In the genomic region with DNA sequence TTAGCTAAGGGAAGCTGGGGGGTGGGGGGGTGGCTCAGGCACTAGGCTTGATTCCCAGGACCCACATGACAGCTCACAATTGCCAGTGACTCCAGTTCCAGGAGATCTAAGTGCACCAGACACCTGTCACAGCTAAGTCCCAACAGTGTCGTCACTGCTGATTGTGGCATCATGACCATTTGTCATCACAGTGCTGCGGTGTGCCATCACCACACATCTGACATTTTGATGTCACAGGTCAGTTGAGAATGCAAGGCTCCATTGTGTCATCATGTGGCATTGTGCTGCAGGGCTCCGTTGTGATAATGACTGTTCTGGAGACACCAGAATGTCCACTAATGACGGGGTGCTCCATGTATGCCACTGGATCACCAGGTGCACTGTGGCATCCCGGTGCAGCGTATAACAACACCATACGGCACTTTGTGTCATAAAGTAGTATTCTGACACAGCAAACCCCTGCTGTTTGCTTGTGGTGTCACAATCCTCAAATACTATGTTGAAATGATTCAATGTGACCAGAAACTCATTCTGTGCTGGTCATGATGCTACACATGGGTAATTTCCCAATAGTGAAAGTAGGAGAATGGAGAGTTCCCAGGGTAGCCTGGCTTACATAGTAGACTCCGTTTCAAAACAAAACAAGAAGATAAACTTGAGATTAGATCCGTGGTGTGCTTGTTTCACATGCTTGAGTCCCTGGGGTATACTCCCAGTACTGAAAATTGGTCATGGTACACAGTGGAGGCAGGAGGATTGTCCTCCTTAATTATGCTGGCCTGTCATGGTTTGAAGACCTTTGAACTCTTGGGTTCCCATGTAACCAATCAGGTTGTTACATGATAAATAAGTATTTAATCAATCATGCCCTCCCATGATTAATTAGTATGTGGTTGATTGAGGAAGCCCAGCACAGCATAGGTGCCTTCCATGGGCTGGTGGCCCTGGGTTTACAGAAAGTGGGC, we compare ENCODE assay signal across 18 mouse cellular contexts. TPM values are rescaled to one million over a fixed set of nuclear protein-coding genes. Genes with fewer than 3 reads are reported as not detected.
DNase-seq lines count a peak whose midpoint lies in the region; ATAC-seq and TF ChIP-seq lines count a peak whose summit lies in the region.
"Had no signal": no experiment of that assay in that cellular context is flagged by ENCODE, and none has a peak within 500 bp of the region (broad histone marks: within the 10 kb centered on the region; RNA-seq: fewer than 3 reads in every experiment).

No protein-coding gene starts in this region.

- 82% methylated on average over 9 of the region's 9 CpGs for WGBS in kidney, embryonic 15.5 days
- WGBS in kidney, adult 2 months = 81% methylated on average over 9 of the region's 9 CpGs
- WGBS in stomach, embryonic 14.5 days = 86% methylated on average over 9 of the region's 9 CpGs
- WGBS in stomach, postnatal 0 days = 82% methylated on average over 9 of the region's 9 CpGs
- 71% methylated on average over 9 of the region's 9 CpGs for WGBS in liver, embryonic 16.5 days (ENCODE audit: insufficient replicate concordance)

- H3K27me3 ChIP-seq in kidney, embryonic 15.5 days = no peaks in the 10 kb centered on the region
- H3K27me3 ChIP-seq in kidney, adult 2 months (replicated peaks; ENCODE audit: control insufficient read depth, insufficient read depth, low read length) = no peaks in the 10 kb centered on the region
- H3K27me3 ChIP-seq in stomach, embryonic 14.5 days (ENCODE audit: control insufficient read depth, insufficient read depth, low read length) = no peaks in the 10 kb centered on the region
- H3K27me3 ChIP-seq in stomach, postnatal 0 days (ENCODE audit: control insufficient read depth, insufficient read depth, low read length) = no peaks in the 10 kb centered on the region
- no peaks in the 10 kb centered on the region for H3K27me3 ChIP-seq in liver, embryonic 16.5 days (ENCODE audit: control insufficient read depth, insufficient read depth, low read depth, low read length)
- H3K27me3 ChIP-seq: forebrain, embryonic 15.5 days; neural tube, embryonic 12.5 days; stomach, embryonic 15.5 days had no signal

- TF ChIP-seq CTCF in kidney, adult 2 months (conservative IDR thresholded peaks at IDR 0.05; ENCODE audit: insufficient read depth, insufficient read length, low read depth, low read length) = no peak
- TF ChIP-seq CTCF in stomach, postnatal 0 days (IDR thresholded peaks at IDR 0.05; ENCODE audit: low read depth) = no peak

- H3K9me3 ChIP-seq in kidney, embryonic 15.5 days (replicated peaks) = no peaks in the 10 kb centered on the region
- no peaks in the 10 kb centered on the region for H3K9me3 ChIP-seq in stomach, embryonic 14.5 days (ENCODE audit: control insufficient read depth, low read depth, low read length)
- H3K9me3 ChIP-seq in stomach, postnatal 0 days (ENCODE audit: control insufficient read depth, low read length) = no peaks in the 10 kb centered on the region
- H3K9me3 ChIP-seq in liver, embryonic 16.5 days (replicated peaks; ENCODE audit: control insufficient read depth, low read length) = no peaks in the 10 kb centered on the region
- H3K9me3 ChIP-seq: embryonic facial prominence, embryonic 10.5 days; forebrain, embryonic 15.5 days; neural tube, embryonic 12.5 days; stomach, embryonic 15.5 days had no signal

- H3K4me3 ChIP-seq in kidney, embryonic 15.5 days (replicated peaks) = no peak overlapping the region
- no peak overlapping the region for H3K4me3 ChIP-seq in kidney, adult 2 months (ENCODE audit: insufficient read depth, low read depth, low read length)
- H3K4me3 ChIP-seq in stomach, embryonic 14.5 days (ENCODE audit: low read depth, low read length) = no peak overlapping the region
- H3K4me3 ChIP-seq in stomach, postnatal 0 days (ENCODE audit: low read depth, low read length) = no peak overlapping the region
- no peak overlapping the region for H3K4me3 ChIP-seq in liver, embryonic 16.5 days (ENCODE audit: low read depth, low read length)
- H3K4me3 ChIP-seq: embryonic facial prominence, embryonic 10.5 days; erythroblast, embryonic 14.5 days; forebrain, embryonic 15.5 days; neural tube, embryonic 12.5 days; stomach, embryonic 15.5 days had no signal

- no peaks in the 10 kb centered on the region for H3K4me1 ChIP-seq in kidney, embryonic 15.5 days
- H3K4me1 ChIP-seq in kidney, adult 2 months (ENCODE audit: control insufficient read depth, insufficient read depth, low read length) = no peaks in the 10 kb centered on the region
- no peaks in the 10 kb centered on the region for H3K4me1 ChIP-seq in stomach, embryonic 14.5 days (ENCODE audit: control insufficient read depth, insufficient read depth, low read length)
- no peaks in the 10 kb centered on the region for H3K4me1 ChIP-seq in stomach, postnatal 0 days (replicated peaks; ENCODE audit: control insufficient read depth, insufficient read depth)
- no peaks in the 10 kb centered on the region for H3K4me1 ChIP-seq in liver, embryonic 16.5 days (ENCODE audit: control insufficient read depth, low read depth, low read length)
- H3K4me1 ChIP-seq: embryonic facial prominence, embryonic 10.5 days; forebrain, embryonic 15.5 days; neural tube, embryonic 12.5 days; stomach, embryonic 15.5 days had no signal

- ATAC-seq in kidney, embryonic 15.5 days (replicated peaks; ENCODE audit: low FRiP score) = 0 out of 2 replicates have a peak, but pooled peaks have one; percentile 29
- peak; percentile 28; the same call in 1 of the 2 replicates for ATAC-seq in stomach, embryonic 14.5 days (ENCODE audit: insufficient number of reproducible peaks, insufficient read depth, low FRiP score, low read depth)
- no peak for ATAC-seq in stomach, postnatal 0 days (ENCODE audit: low FRiP score, low TSS enrichment)
- ATAC-seq in liver, embryonic 16.5 days (ENCODE audit: low read depth) = peak; percentile 70
- ATAC-seq: forebrain, embryonic 15.5 days had no signal

- H3K36me3 ChIP-seq in kidney, embryonic 15.5 days = peaks cover 56% of the 10 kb centered on the region
- H3K36me3 ChIP-seq in kidney, adult 2 months (ENCODE audit: control insufficient read depth, insufficient read depth, low read length) = peaks cover 8% of the 10 kb centered on the region
- peaks cover 44% of the 10 kb centered on the region for H3K36me3 ChIP-seq in stomach, embryonic 14.5 days (ENCODE audit: control insufficient read depth, insufficient read depth, low read length)
- peaks cover 15% of the 10 kb centered on the region for H3K36me3 ChIP-seq in stomach, postnatal 0 days (ENCODE audit: control insufficient read depth, insufficient read depth, low read length)
- H3K36me3 ChIP-seq in liver, embryonic 16.5 days (ENCODE audit: control insufficient read depth, insufficient read depth) = peaks cover 22% of the 10 kb centered on the region

- no peak for DNase-seq in kidney, adult 2 months
- DNase-seq in stomach, postnatal 0 days (ENCODE audit: low spot score) = no peak
- no peak for DNase-seq in cerebellum, adult 11-12 months
- no peak for DNase-seq in layer of hippocampus, postnatal 10 days (ENCODE audit: low spot score in 2 of 2)
- no peak for DNase-seq in adrenal gland, adult 2 months
- DNase-seq: cerebellum, adult 11 months; cerebellum, postnatal 36 days; heart, adult 18-20 months; lung, adult 18-20 months had no signal

- TF ChIP-seq EP300 in stomach, postnatal 0 days (optimal IDR thresholded peaks at IDR 0.05) = no peak

- no peak overlapping the region for H3K9ac ChIP-seq in kidney, embryonic 15.5 days
- no peak overlapping the region for H3K9ac ChIP-seq in stomach, embryonic 14.5 days (replicated peaks; ENCODE audit: low read depth, low read length)
- no peak overlapping the region for H3K9ac ChIP-seq in stomach, postnatal 0 days (ENCODE audit: low read length)
- no peak overlapping the region for H3K9ac ChIP-seq in liver, embryonic 16.5 days (ENCODE audit: low read depth, low read length)
- H3K9ac ChIP-seq: forebrain, embryonic 15.5 days; neural tube, embryonic 12.5 days; stomach, embryonic 15.5 days had no signal

- H3K4me2 ChIP-seq in kidney, embryonic 15.5 days = no peak overlapping the region
- H3K4me2 ChIP-seq in stomach, embryonic 14.5 days (replicated peaks; ENCODE audit: low read depth, low read length) = no peak overlapping the region
- H3K4me2 ChIP-seq in stomach, postnatal 0 days (replicated peaks; ENCODE audit: low read depth) = no peak overlapping the region
- no peak overlapping the region for H3K4me2 ChIP-seq in liver, embryonic 16.5 days (ENCODE audit: low read depth, low read length)
- H3K4me2 ChIP-seq: forebrain, embryonic 15.5 days; neural tube, embryonic 12.5 days; stomach, embryonic 15.5 days had no signal

- H3K27ac ChIP-seq in kidney, embryonic 15.5 days = no peak overlapping the region
- H3K27ac ChIP-seq in kidney, adult 2 months (ENCODE audit: insufficient read depth, low read depth, low read length) = no peak overlapping the region
- H3K27ac ChIP-seq in stomach, embryonic 14.5 days (ENCODE audit: low read length) = no peak overlapping the region
- no peak overlapping the region for H3K27ac ChIP-seq in stomach, postnatal 0 days (replicated peaks)
- H3K27ac ChIP-seq in liver, embryonic 16.5 days (ENCODE audit: low read length) = no peak overlapping the region
- H3K27ac ChIP-seq: embryonic facial prominence, embryonic 10.5 days; forebrain, embryonic 15.5 days; macrophage; neural tube, embryonic 12.5 days; stomach, embryonic 15.5 days had no signal

- TF ChIP-seq POLR2A in kidney, adult 2 months (IDR thresholded peaks at IDR 0.05; ENCODE audit: low read depth, low read length) = no peak

RNA-seq across cellular contexts. Expression of a gene that starts 13.4 kb away (rescaled TPM):
- 81.4 and 88.9 TPM in 2 replicates for polyA plus RNA-seq in kidney, embryonic 15.5 days (2015; fragmentation: Nextera tagmentation; extraction: Ambion mirVana)
- polyA plus RNA-seq in kidney, adult 2 months (2012; rRNA removed) = 5.4 and 8.2 TPM in 2 replicates
- polyA plus RNA-seq in stomach, embryonic 14.5 days (2014; fragmentation: Nextera tagmentation; extraction: Ambion mirVana) = 72.3 and 75.0 TPM in 2 replicates
- 50.9 TPM in 2 replicates for polyA plus RNA-seq in stomach, postnatal 0 days (2015; fragmentation: Nextera tagmentation; extraction: Ambion mirVana)
- polyA plus RNA-seq in liver, embryonic 16.5 days (2015; fragmentation: Nextera tagmentation; extraction: Ambion mirVana) = 31.6 and 32.3 TPM in 2 replicates
- total RNA-seq in layer of hippocampus, postnatal 10 days (2021) = 10 to 100 TPM; 31.4 to 33.5 TPM
- total RNA-seq in adrenal gland, adult 2 months (2021) = 10 to 100 TPM; 35.8 to 45.7 TPM
- polyA plus RNA-seq in adrenal gland, adult 2 months (2012; rRNA removed) = 1.7 and 2.4 TPM in 2 replicates

RNA-seq across cellular contexts. Expression of a gene that starts 23.5 kb away (rescaled TPM):
- polyA plus RNA-seq in kidney, embryonic 15.5 days (2015; fragmentation: Nextera tagmentation; extraction: Ambion mirVana) = 311 and 324 TPM in 2 replicates
- polyA plus RNA-seq in kidney, adult 2 months (2012; rRNA removed) = 47.4 and 48.2 TPM in 2 replicates
- 290 and 302 TPM in 2 replicates for polyA plus RNA-seq in stomach, embryonic 14.5 days (2014; fragmentation: Nextera tagmentation; extraction: Ambion mirVana)
- polyA plus RNA-seq in stomach, postnatal 0 days (2015; fragmentation: Nextera tagmentation; extraction: Ambion mirVana) = 156 and 174 TPM in 2 replicates
- polyA plus RNA-seq in liver, embryonic 16.5 days (2015; fragmentation: Nextera tagmentation; extraction: Ambion mirVana) = 119 and 127 TPM in 2 replicates
- 100 to 1,000 TPM; 113 to 135 TPM for total RNA-seq in layer of hippocampus, postnatal 10 days (2021)
- total RNA-seq in adrenal gland, adult 2 months (2021) = 100 to 1,000 TPM; 125 to 128 TPM
- 33.8 and 37.6 TPM in 2 replicates for polyA plus RNA-seq in adrenal gland, adult 2 months (2012; rRNA removed)

RNA-seq across cellular contexts. Expression of a gene that starts 53.8 kb away (rescaled TPM):
- polyA plus RNA-seq in kidney, embryonic 15.5 days (2015; fragmentation: Nextera tagmentation; extraction: Ambion mirVana) = 43.9 and 50.1 TPM in 2 replicates
- polyA plus RNA-seq in kidney, adult 2 months (2012; rRNA removed) = 11.5 and 12.8 TPM in 2 replicates
- polyA plus RNA-seq in stomach, embryonic 14.5 days (2014; fragmentation: Nextera tagmentation; extraction: Ambion mirVana) = 64.2 and 76.5 TPM in 2 replicates
- 11.6 and 12.0 TPM in 2 replicates for polyA plus RNA-seq in stomach, postnatal 0 days (2015; fragmentation: Nextera tagmentation; extraction: Ambion mirVana)
- polyA plus RNA-seq in liver, embryonic 16.5 days (2015; fragmentation: Nextera tagmentation; extraction: Ambion mirVana) = 10.9 and 11.2 TPM in 2 replicates
- total RNA-seq in layer of hippocampus, postnatal 10 days (2021) = 100 to 1,000 TPM; 140 to 146 TPM
- 10 to 100 TPM; 36.0 to 42.9 TPM for total RNA-seq in adrenal gland, adult 2 months (2021)
- polyA plus RNA-seq in adrenal gland, adult 2 months (2012; rRNA removed) = 13.1 and 14.9 TPM in 2 replicates
